Mouse (Mus musculus): ENCODE data around the gene Tnr. TPM values are rescaled to one million over a fixed set of nuclear protein-coding genes. Genes with fewer than 3 reads are reported as not detected.
"Not testable (repeated sequence)": the region's sequence is repeated elsewhere in the genome, so short reads cannot be mapped to it uniquely, and the experiment has no call there.

Gene Tnr
- total and polyA plus RNA-seq, 3 experiments: not detected

- no peaks in the 10 kb centered on the region for H3K79me2 ChIP-seq (replicated peaks; ENCODE audit: control insufficient read depth, extremely low read depth, insufficient read depth, poor library complexity, severe bottlenecking)
- no peaks in the 10 kb centered on the region for H3K9me3 ChIP-seq (replicated peaks; ENCODE audit: low read length)
- 0 out of 4 replicates have a peak, but pooled peaks cover 2 to 5% of the 10 kb centered on the region in 2 experiments for H3K4me1 ChIP-seq (ENCODE audit: control insufficient read depth in 1 of 2, insufficient read depth in 2 of 2)
- in situ Hi-C loops (cut with MboI; ENCODE audit: low pct_ligation_motif_present, low pct_unique_long_range_greater_than_20kb, low sequenced_read_pairs): no loop called here
- H3K9ac ChIP-seq (ENCODE audit: insufficient read depth, low read depth): no peak overlapping the region
- TF ChIP-seq SMC3 (IDR thresholded peaks at IDR 0.05; ENCODE audit: low read depth, low read length) (peak; percentile 50), RAD21 (IDR thresholded peaks at IDR 0.05; ENCODE audit: low read depth, low read length) (peak; percentile 53), ZNF384 (IDR thresholded peaks at IDR 0.05; ENCODE audit: low read depth, low read length) (peak; percentile 53), ZKSCAN1 (IDR thresholded peaks at IDR 0.05; ENCODE audit: borderline replicate concordance, low read depth, low read length) (no peak), CTCF (conservative IDR thresholded peaks at IDR 0.05 in 1 of 2, IDR thresholded peaks at IDR 0.05 in 1 of 2; ENCODE audit: low read depth in 2 of 2, low read length in 2 of 2) (peak in 1 of 2 experiments; percentile 53; a peak in 2 of 4 replicates)
- H3K27ac ChIP-seq (ENCODE audit: insufficient read depth, low read depth): no peak overlapping the region
- dilution Hi-C loops (cut with MboI; ENCODE audit: extremely low pct_ligation_motif_present, extremely low pct_unique_long_range_greater_than_20kb, low sequenced_read_pairs): no loop called here
- no peak for DNase-seq (ENCODE audit: extremely low read depth)
- H3K27me3 ChIP-seq (replicated peaks): no peaks in the 10 kb centered on the region
- no peak overlapping the region for H3K4me2 ChIP-seq (ENCODE audit: insufficient read depth, low read depth, poor library complexity, severe bottlenecking)
- H3K4me3 ChIP-seq (replicated peaks in 1 of 3; ENCODE audit: low read depth in 2 of 3, low read length in 2 of 3, poor library complexity in 1 of 3): no peak overlapping the region
- no peaks in the 10 kb centered on the region for H3K36me3 ChIP-seq (replicated peaks in 1 of 2; ENCODE audit: control insufficient read depth in 1 of 2, insufficient read depth in 1 of 2, low read length in 1 of 2)
These were observed 439.8 kb downstream of the Tnr start for GRCm38 (mm10) chr1:159963351-159963750.

- H3K4me3 ChIP-seq (replicated peaks in 1 of 3; ENCODE audit: low read depth in 2 of 3, low read length in 2 of 3, poor library complexity in 1 of 3); H3K27ac ChIP-seq (ENCODE audit: insufficient read depth, low read depth); H3K9me3 ChIP-seq (replicated peaks; ENCODE audit: low read length); in situ Hi-C loops (cut with MboI; ENCODE audit: low pct_ligation_motif_present, low pct_unique_long_range_greater_than_20kb, low sequenced_read_pairs); H3K36me3 ChIP-seq (replicated peaks in 1 of 2; ENCODE audit: control insufficient read depth in 1 of 2, insufficient read depth in 1 of 2, low read length in 1 of 2); DNase-seq (ENCODE audit: extremely low read depth); H3K27me3 ChIP-seq (replicated peaks); H3K4me1 ChIP-seq (ENCODE audit: control insufficient read depth in 1 of 2, insufficient read depth in 2 of 2); H3K79me2 ChIP-seq (replicated peaks; ENCODE audit: control insufficient read depth, extremely low read depth, insufficient read depth, poor library complexity, severe bottlenecking); H3K9ac ChIP-seq (ENCODE audit: insufficient read depth, low read depth); dilution Hi-C loops (cut with MboI; ENCODE audit: extremely low pct_ligation_motif_present, extremely low pct_unique_long_range_greater_than_20kb, low sequenced_read_pairs); H3K4me2 ChIP-seq (ENCODE audit: insufficient read depth, low read depth, poor library complexity, severe bottlenecking): not testable (repeated sequence)
These were observed 442.7 kb downstream of the Tnr start for GRCm38 (mm10) chr1:159966286-159966685.

- H3K9ac ChIP-seq (ENCODE audit: insufficient read depth, low read depth): no peak overlapping the region
- TF ChIP-seq ZC3H11A (IDR thresholded peaks at IDR 0.05; ENCODE audit: low read depth, low read length): no peak
- no peak for TF ChIP-seq ZKSCAN1 (IDR thresholded peaks at IDR 0.05; ENCODE audit: borderline replicate concordance, low read depth, low read length)
- no peak for TF ChIP-seq JUN (IDR thresholded peaks at IDR 0.05; ENCODE audit: insufficient read depth, low read depth, low read length)
- TF ChIP-seq RAD21 (IDR thresholded peaks at IDR 0.05; ENCODE audit: low read depth, low read length): no peak
- no peak for TF ChIP-seq TBP (conservative IDR thresholded peaks at IDR 0.05; ENCODE audit: low read depth, low read length)
- no peak for TF ChIP-seq POLR2A (IDR thresholded peaks at IDR 0.05; ENCODE audit: low read depth, low read length)
- no peak for TF ChIP-seq ELF1 (IDR thresholded peaks at IDR 0.05; ENCODE audit: low read depth, low read length)
- no peak for TF ChIP-seq RCOR1 (conservative IDR thresholded peaks at IDR 0.05; ENCODE audit: low read depth, low read length)
- TF ChIP-seq MXI1 (IDR thresholded peaks at IDR 0.05; ENCODE audit: low read depth, low read length): no peak
- no peak for TF ChIP-seq E2F4 (IDR thresholded peaks at IDR 0.05; ENCODE audit: insufficient replicate concordance, low read depth, low read length)
- TF ChIP-seq MAX (IDR thresholded peaks at IDR 0.05; ENCODE audit: low read length): no peak
- TF ChIP-seq USF2 (conservative IDR thresholded peaks at IDR 0.05; ENCODE audit: low read depth, low read length): no peak
- no peak for TF ChIP-seq KAT2A (IDR thresholded peaks at IDR 0.05; ENCODE audit: insufficient replicate concordance, low read length)
- no peak for TF ChIP-seq HCFC1 (IDR thresholded peaks at IDR 0.05; ENCODE audit: low read depth, low read length)
- TF ChIP-seq MAFK (IDR thresholded peaks at IDR 0.05; ENCODE audit: insufficient replicate concordance, low read length): no peak
- TF ChIP-seq UBTF (IDR thresholded peaks at IDR 0.05; ENCODE audit: low read depth, low read length): no peak
- dilution Hi-C loops (cut with MboI; ENCODE audit: extremely low pct_ligation_motif_present, extremely low pct_unique_long_range_greater_than_20kb, low sequenced_read_pairs) (no loop called here), in situ Hi-C loops (cut with MboI; ENCODE audit: low pct_ligation_motif_present, low pct_unique_long_range_greater_than_20kb, low sequenced_read_pairs) (no loop called here)
- H3K79me2 ChIP-seq (replicated peaks; ENCODE audit: control insufficient read depth, extremely low read depth, insufficient read depth, poor library complexity, severe bottlenecking): no peaks in the 10 kb centered on the region
- H3K4me1 ChIP-seq (ENCODE audit: control insufficient read depth in 1 of 2, insufficient read depth in 2 of 2): 0 out of 4 replicates have a peak, but pooled peaks cover under 1 to 3% of the 10 kb centered on the region in 2 experiments
- H3K4me2 ChIP-seq (ENCODE audit: insufficient read depth, low read depth, poor library complexity, severe bottlenecking): no peak overlapping the region
- no peaks in the 10 kb centered on the region for H3K9me3 ChIP-seq (replicated peaks; ENCODE audit: low read length)
- H3K36me3 ChIP-seq (replicated peaks in 1 of 2; ENCODE audit: control insufficient read depth in 1 of 2, insufficient read depth in 1 of 2, low read length in 1 of 2): no peaks in the 10 kb centered on the region
- H3K27ac ChIP-seq (ENCODE audit: insufficient read depth, low read depth): no peak overlapping the region
- no peak overlapping the region for H3K4me3 ChIP-seq (replicated peaks in 1 of 3; ENCODE audit: low read depth in 2 of 3, low read length in 2 of 3, poor library complexity in 1 of 3)
- DNase-seq (ENCODE audit: extremely low read depth): no peak
- no peaks in the 10 kb centered on the region for H3K27me3 ChIP-seq (replicated peaks)
These were observed 444.8 kb downstream of the Tnr start for GRCm38 (mm10) chr1:159968395-159968794.

Measured in CH12.LX (cell line).